Mouse (Mus musculus) T-helper 1 cell (primary cell): ENCODE results near the gene Ing5.
"Not testable (repeated sequence)": the region's sequence is repeated elsewhere in the genome, so short reads cannot be mapped to it uniquely, and the experiment has no call there.

Source experiments
- in situ Hi-C: fragments of 300-600 bp; cut with MboI, MseI; formaldehyde crosslinking; loops from one replicate; pipeline ENCODE4 v1.15.1; 2025; ENCODE audit warnings: high pct_unique_total_duplicates

Ing5 gene

GRCm38 (mm10) chr1:93810011-93810410, 6.2 kb downstream of the Ing5 start:
- in situ Hi-C loops = no loop called here

GRCm38 (mm10) chr1:93811495-93812039, 7.8 kb downstream of the Ing5 start:
- in situ Hi-C loops = no loop called here

GRCm38 (mm10) chr1:93817823-93818532, 14.2 kb downstream of the Ing5 start:
- in situ Hi-C loops = no loop called here

- in situ Hi-C loops = no loop called here
Measured at GRCm38 (mm10) chr1:93818722-93819121, 15.0 kb downstream of the Ing5 start.

GRCm38 (mm10) chr1:93823796-93824495, 20.2 kb downstream of the Ing5 start:
- in situ Hi-C loops = no loop called here

GRCm38 (mm10) chr1:93824609-93825008, 20.8 kb downstream of the Ing5 start, which contains the start of gene D2hgdh:
TSS of gene D2hgdh (plus strand) at chr1:93824909.
- in situ Hi-C loops = no loop called here

- in situ Hi-C loops = no loop called here
Measured at GRCm38 (mm10) chr1:93825105-93825674, 21.4 kb downstream of the Ing5 start.

GRCm38 (mm10) chr1:93825771-93826539, 22.2 kb downstream of the Ing5 start:
- in situ Hi-C loops = no loop called here

GRCm38 (mm10) chr1:93826540-93826835, 22.7 kb downstream of the Ing5 start:
- in situ Hi-C loops = no loop called here

- in situ Hi-C loops = not testable (repeated sequence)
Measured at GRCm38 (mm10) chr1:93832754-93833360, 29.1 kb downstream of the Ing5 start.

GRCm38 (mm10) chr1:93834671-93835150, 30.9 kb downstream of the Ing5 start:
- in situ Hi-C loops = no loop called here

- in situ Hi-C loops = no loop called here
Measured at GRCm38 (mm10) chr1:93835211-93835610, 31.4 kb downstream of the Ing5 start.

- in situ Hi-C loops = no loop called here
Measured at GRCm38 (mm10) chr1:93835876-93836531, 32.2 kb downstream of the Ing5 start.

- in situ Hi-C loops = no loop called here
Measured at GRCm38 (mm10) chr1:93836532-93836913, 32.8 kb downstream of the Ing5 start.

GRCm38 (mm10) chr1:93837335-93837734, 33.6 kb downstream of the Ing5 start:
- in situ Hi-C loops = no loop called here

GRCm38 (mm10) chr1:93838569-93838968, 34.8 kb downstream of the Ing5 start:
- in situ Hi-C loops = not testable (repeated sequence)

- in situ Hi-C loops = loop anchor here (5.0 kb wide), 1 partner anchor 136 kb away; no protein-coding TSS in a partner anchor
Measured at GRCm38 (mm10) chr1:93845766-93846366, 42.1 kb downstream of the Ing5 start.

GRCm38 (mm10) chr1:93855790-93856189, 52.0 kb downstream of the Ing5 start:
- in situ Hi-C loops = loop anchor here (5.0 kb wide), 1 partner anchor 67 kb away; no protein-coding TSS in a partner anchor

GRCm38 (mm10) chr1:93857370-93857769, 53.6 kb downstream of the Ing5 start:
- in situ Hi-C loops = loop anchor here (5.0 kb wide), 1 partner anchor 65 kb away; no protein-coding TSS in a partner anchor

GRCm38 (mm10) chr1:93857991-93858390, 54.2 kb downstream of the Ing5 start:
- in situ Hi-C loops = loop anchor here (5.0 kb wide), 1 partner anchor 64 kb away; no protein-coding TSS in a partner anchor
